Mouse (Mus musculus) heart, adult 2 months (tissue): ENCODE measurements at regions not wholly inside any gene's neighbourhood (a gene's known extent, or its start where the extent isn't known, plus 50 kb on each side); places are given as distances from the start of the nearest gene placed in this dataset.

ENCODE experiments used
- DNase-seq, 2 experiments: peaks; one replicate each; pipeline ENCODE4 v3.0.0; 2021
- H3K27ac ChIP-seq: fragments of 200-600 bp; 2 replicates; pipeline ENCODE4 v1.8.1; 2022
- H3K27me3 ChIP-seq: fragments of 200-500 bp; 2 replicates; pipeline ENCODE4 v1.6.1; 2012; ENCODE audit warnings: mild to moderate bottlenecking, low read length, inconsistent platforms, mixed read lengths; ENCODE audit not compliant: control insufficient read depth, insufficient read depth
- H3K36me3 ChIP-seq: fragments of 200-500 bp; 2 replicates; pipeline ENCODE4 v1.6.1; 2012; ENCODE audit warnings: low read length, inconsistent platforms; ENCODE audit not compliant: control insufficient read depth, insufficient read depth
- H3K4me1 ChIP-seq: fragments of 200-500 bp; 2 replicates; pipeline ENCODE4 v1.6.1; 2011; ENCODE audit warnings: low read length; ENCODE audit not compliant: control insufficient read depth, insufficient read depth
- H3K4me3 ChIP-seq: fragments of 200-600 bp; 2 replicates; pipeline ENCODE4 v1.8.1; 2022
- H3K79me2 ChIP-seq: fragments of 200-500 bp; replicated peaks from 2 replicates; pipeline ENCODE4 v1.6.1; 2012; ENCODE audit warnings: mild to moderate bottlenecking, inconsistent platforms, low read length, moderate library complexity, mixed read lengths; ENCODE audit not compliant: control insufficient read depth, insufficient read depth
- H3K9ac ChIP-seq: fragments of 200-500 bp; 2 replicates; pipeline ENCODE4 v1.6.1; 2012; ENCODE audit warnings: low read depth, mild to moderate bottlenecking, control low read depth, inconsistent platforms, low read length, mixed read lengths
- CTCF ChIP-seq: fragments of 200-600 bp; IDR thresholded peaks from 2 replicates; pipeline ENCODE4 v1.8.1; 2022; ENCODE audit warnings: antibody characterized with exemption, mild to moderate bottlenecking, moderate library complexity
- EP300 ChIP-seq: fragments of 200-500 bp; IDR thresholded peaks from 2 replicates; pipeline ENCODE4 v1.6.1; 2011; ENCODE audit warnings: low read depth, low read length, control low read depth; ENCODE audit not compliant: insufficient read depth
- POLR2A ChIP-seq: fragments of 200-500 bp; IDR thresholded peaks from 2 replicates; pipeline ENCODE4 v1.6.1; 2011; ENCODE audit warnings: mild to moderate bottlenecking, low read depth, low read length, control low read depth; ENCODE audit not compliant: insufficient read depth
- WGBS: fragments of 180-500 bp; shearing (Covaris S2); methylation state at CpG from one replicate; pipeline ENCODE4 v1.1.7; 2018; 5-methylcytosine and 5-hydroxymethylcytosine counted together
- intact Hi-C: fragments of 180-260 bp; cut with DNase I; formaldehyde crosslinking; loops from one replicate; pipeline ENCODE4 v1.15.1; 2025

DNA sequence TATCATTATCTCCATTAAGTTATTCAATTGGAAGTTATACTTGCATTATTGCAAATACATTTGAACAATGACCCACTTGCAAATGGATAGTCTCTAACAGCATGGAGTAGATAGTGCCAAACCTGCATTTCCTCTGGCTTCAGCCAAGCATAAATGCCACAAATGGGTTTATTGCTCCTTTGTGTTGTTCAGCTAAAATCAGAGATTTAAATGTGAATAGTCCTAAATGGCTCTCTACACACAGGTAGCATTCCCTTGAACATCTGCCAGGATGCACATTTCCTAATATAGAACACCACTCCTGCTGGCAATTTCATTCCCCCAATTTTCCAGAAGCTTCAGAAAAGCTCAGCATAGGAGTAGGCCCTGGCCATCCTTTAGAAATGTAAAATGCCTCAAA, 210.6 kb downstream of the Adgra3 start:
- Histone ChIP-seq H3K36me3 (no peaks in the 10 kb centered on the region), H3K79me2 (no peaks in the 10 kb centered on the region), H3K27me3 (no peaks in the 10 kb centered on the region), H3K9ac (no peak overlapping the region), H3K4me3 (no peak overlapping the region), H3K27ac (no peak overlapping the region), H3K4me1 (no peaks in the 10 kb centered on the region)
- TF ChIP-seq EP300, result no peak
- TF ChIP-seq CTCF, result no peak
- TF ChIP-seq POLR2A, result no peak
- intact Hi-C loops, result no loop called here
- DNase-seq, result no peak

DNA sequence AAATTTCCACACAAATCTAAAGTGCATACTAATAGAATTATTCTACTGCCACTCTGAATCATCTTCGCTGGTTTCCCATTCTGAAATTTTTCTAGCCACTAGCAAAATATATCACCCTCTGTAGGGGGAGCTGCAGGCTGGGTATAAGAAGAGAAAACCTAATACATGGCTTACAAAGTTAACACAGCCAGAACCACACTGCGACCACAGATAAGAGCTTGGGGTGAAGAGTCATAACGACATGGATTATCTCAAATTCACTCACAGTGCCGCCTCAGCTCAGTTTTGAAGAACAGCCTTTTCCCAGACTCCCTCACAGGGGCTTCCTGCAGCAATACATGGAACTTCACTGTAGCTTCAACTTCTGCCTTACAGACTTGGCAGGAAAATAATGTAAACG, 240.0 kb downstream of the Adgra3 start:
- no peak for TF ChIP-seq CTCF
- TF ChIP-seq POLR2A, result no peak
- TF ChIP-seq EP300, result no peak
- H3K36me3 ChIP-seq, result no peaks in the 10 kb centered on the region

DNA sequence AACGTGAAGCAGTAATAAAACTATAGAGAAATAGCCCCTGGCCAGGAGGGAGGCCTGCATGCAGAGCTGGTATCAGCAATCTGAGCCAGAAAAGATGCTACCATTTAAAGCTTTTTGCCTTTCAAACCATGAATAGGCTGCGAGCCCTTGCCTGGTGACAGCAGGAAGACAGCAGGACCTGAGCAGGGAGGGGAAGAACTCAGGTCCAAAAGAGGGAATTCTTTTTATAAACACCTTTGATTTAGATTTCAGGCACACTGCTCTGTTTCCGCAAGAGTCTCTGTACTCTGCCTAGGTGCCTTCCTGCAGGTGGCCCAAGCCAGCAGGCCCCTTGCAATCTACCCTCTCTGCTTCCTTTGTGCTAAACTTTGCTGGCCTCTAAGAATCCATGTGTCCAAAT, 242.1 kb downstream of the Adgra3 start:
- 68% methylated on average over 3 of the region's 3 CpGs for WGBS
- H3K27me3 ChIP-seq, result no peaks in the 10 kb centered on the region
- TF ChIP-seq POLR2A (no peak), EP300 (no peak), CTCF (no peak)
- DNase-seq, result no peak
- no peak overlapping the region for H3K27ac ChIP-seq
- H3K36me3 ChIP-seq, result no peaks in the 10 kb centered on the region
- no peaks in the 10 kb centered on the region for H3K4me1 ChIP-seq
- intact Hi-C loops, result no loop called here
- H3K4me3 ChIP-seq, result no peak overlapping the region
- no peaks in the 10 kb centered on the region for H3K79me2 ChIP-seq
- no peak overlapping the region for H3K9ac ChIP-seq

More for the DNA sequence above, 240.0 kb downstream of the Adgra3 start:
- no peak for DNase-seq
- Histone ChIP-seq H3K79me2 (no peaks in the 10 kb centered on the region), H3K27me3 (no peaks in the 10 kb centered on the region), H3K9ac (no peak overlapping the region), H3K4me1 (no peaks in the 10 kb centered on the region), H3K4me3 (no peak overlapping the region), H3K27ac (no peak overlapping the region)
- intact Hi-C loops, result no loop called here
- WGBS, result 59% methylated on average over 5 of the region's 5 CpGs

DNA sequence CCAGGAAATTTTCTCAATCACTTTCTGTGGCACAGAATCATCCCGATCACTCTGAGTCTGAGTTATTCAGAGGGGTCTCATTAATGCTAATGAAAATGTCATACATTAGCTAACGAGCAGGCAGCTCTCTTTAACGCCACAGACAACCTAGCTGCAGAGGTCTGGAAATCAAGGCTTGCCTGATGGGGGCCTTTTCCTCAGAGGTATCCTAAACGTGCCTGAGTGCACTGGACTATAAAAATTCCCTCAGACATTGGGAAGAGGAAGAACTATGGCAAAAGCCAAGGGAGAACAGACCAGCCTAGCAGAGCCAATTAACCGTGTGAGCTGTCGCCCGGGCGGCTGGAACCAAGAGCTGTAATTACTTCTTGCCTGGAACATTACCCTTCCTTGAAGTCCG, 245.5 kb downstream of the Adgra3 start:
- no peak overlapping the region for H3K9ac ChIP-seq
- H3K4me3 ChIP-seq, result no peak overlapping the region
- H3K27ac ChIP-seq, result no peak overlapping the region
- H3K27me3 ChIP-seq, result no peaks in the 10 kb centered on the region
- intact Hi-C loops, result no loop called here
- H3K79me2 ChIP-seq, result no peaks in the 10 kb centered on the region
- DNase-seq, result no peak
- no peaks in the 10 kb centered on the region for H3K4me1 ChIP-seq
- TF ChIP-seq POLR2A (no peak), EP300 (no peak), CTCF (no peak)
- whole genome bisulfite sequencing, result 78% methylated on average over 9 of the region's 9 CpGs
- no peaks in the 10 kb centered on the region for H3K36me3 ChIP-seq

DNA sequence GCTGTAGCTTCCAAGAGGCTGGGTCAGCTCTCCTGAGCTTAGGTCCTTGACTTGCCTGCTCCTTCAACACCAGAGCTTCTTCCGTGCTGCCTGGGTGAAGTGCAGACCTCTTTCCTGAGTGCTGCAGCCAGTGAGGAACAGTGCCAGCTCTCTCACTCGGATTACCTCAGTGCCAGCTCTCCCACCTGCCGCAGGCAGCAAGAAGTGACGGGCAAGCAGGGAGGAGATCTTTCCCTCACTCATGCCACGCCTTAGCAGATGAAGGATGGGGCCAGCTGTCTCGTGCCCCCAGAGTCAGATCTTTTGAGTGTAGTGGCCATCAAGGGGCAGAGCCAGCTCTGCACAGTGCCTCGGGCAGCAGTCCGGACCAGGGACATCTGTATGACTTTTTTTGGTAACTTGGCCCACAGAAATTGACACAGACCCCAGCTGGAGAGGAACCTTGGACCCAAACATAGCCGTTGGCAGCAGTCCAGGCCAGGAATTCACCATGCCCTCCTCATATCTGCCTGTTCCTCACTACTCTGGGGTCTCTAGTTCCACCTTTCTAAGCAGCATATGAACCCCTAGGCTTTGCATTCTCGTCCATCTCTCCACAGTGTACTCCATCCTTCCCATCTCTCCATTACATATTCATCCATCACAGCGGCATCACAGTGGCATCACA, 263.9 kb upstream of the Kcnip4 start:
- H3K4me1 ChIP-seq, result no peaks in the 10 kb centered on the region
- no peak for DNase-seq
- no peak overlapping the region for H3K9ac ChIP-seq
- TF ChIP-seq CTCF (no peak), POLR2A (no peak), EP300 (no peak)
- no peak overlapping the region for H3K27ac ChIP-seq
- no peaks in the 10 kb centered on the region for H3K27me3 ChIP-seq
- WGBS, result 69% methylated on average over 11 of the region's 11 CpGs
- H3K36me3 ChIP-seq, result no peaks in the 10 kb centered on the region
- no peaks in the 10 kb centered on the region for H3K79me2 ChIP-seq
- intact Hi-C loops, result no loop called here
- no peak overlapping the region for H3K4me3 ChIP-seq

DNA sequence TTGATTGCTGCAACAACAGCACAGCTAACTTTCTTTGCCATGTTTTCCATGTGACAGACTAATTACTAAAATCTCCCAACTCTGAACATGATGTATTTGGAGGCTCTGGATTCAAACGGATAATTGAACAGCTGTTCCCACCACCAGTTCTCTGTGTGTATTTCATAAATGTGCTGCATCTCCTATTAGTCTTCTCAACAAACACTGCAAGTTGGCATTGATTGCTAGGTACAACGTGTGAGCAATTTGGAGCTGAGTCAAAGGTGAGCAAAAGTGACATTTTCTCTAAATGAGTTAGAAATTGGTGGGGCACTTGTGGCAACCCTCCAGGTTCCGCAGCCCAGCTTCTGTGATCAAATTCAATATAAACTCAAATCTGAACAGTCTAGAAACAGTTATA, 259.0 kb upstream of the Kcnip4 start:
- Histone ChIP-seq H3K79me2 (no peaks in the 10 kb centered on the region), H3K4me3 (no peak overlapping the region), H3K9ac (no peak overlapping the region), H3K36me3 (no peaks in the 10 kb centered on the region), H3K4me1 (no peaks in the 10 kb centered on the region), H3K27ac (no peak overlapping the region), H3K27me3 (no peaks in the 10 kb centered on the region)
- DNase-seq, result no peak
- 68% methylated on average over 3 of the region's 3 CpGs for WGBS
- TF ChIP-seq POLR2A (no peak), CTCF (no peak), EP300 (no peak)
- intact Hi-C loops, result no loop called here
